Mouse (Mus musculus): ENCODE measurements around the gene Nudt1.
A peak's percentile ranks its signal among the peaks of the same experiment; 100 is the strongest.

Nudt1 gene

DNA sequence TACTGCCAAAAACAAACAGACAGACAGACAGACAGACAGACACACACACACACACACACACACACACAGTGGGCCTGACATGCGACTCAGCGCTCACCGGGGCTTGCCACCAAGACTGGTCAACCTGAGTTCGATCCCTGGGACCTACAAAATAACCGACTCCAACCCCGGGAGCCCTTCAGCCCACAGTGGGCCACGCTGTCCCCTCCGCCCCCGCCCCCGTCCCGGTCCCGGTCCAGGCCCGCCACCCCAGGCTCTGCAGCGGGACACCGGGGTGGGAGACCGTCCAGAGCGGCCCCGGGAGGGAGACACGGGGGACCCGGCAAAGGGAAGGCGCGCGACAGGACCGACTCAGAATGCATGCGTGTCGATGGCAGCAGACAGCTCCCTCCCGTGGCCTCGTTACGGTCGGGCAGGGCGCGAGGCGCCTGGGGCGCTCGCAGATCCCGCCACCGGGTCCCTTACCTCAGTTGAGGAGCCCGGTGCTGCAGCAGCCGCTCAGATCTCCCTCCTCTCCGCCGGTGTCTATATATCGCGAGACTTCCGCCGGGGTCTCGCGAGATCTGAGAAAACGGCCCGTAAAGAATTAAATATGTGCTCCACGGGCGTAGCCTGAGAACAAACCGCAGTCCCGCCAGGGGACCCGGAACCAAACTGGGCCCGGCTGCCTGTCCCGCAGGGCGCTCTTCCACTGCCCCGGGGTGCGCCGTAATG lies at the start of gene Nudt1, which contains the start of gene Mad1l1:
Gene Nudt1, plus strand, starts transcription at position 615 of the 714 bp plus-strand sequence.
Gene Mad1l1, minus strand, starts transcription at position 511 of the 714 bp plus-strand sequence.
- DNase-seq (ENCODE audit: low spot score in 2 of 2) = peak; percentile 87 to 90

DNA sequence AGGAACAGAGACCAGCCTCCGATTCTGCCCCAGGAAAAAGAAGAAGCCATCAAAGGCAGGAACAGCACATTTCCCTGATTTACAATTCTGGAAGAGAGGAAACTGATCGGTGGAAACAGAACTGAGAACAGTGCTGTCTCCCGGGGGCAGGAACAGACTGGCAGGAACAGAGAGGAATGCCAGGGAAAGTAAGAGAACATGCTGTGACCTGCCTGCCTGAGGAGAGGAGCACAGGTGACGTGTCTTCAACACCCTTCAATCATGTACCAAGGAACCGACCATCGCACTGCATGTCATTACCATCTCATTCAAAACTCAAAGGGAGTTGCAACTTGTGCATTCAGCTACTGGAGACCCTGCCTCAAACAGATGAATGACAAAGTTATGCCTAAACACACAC lies 44.7 kb upstream of the Nudt1 start:
- no peak for DNase-seq (ENCODE audit: low spot score in 2 of 2)

DNA sequence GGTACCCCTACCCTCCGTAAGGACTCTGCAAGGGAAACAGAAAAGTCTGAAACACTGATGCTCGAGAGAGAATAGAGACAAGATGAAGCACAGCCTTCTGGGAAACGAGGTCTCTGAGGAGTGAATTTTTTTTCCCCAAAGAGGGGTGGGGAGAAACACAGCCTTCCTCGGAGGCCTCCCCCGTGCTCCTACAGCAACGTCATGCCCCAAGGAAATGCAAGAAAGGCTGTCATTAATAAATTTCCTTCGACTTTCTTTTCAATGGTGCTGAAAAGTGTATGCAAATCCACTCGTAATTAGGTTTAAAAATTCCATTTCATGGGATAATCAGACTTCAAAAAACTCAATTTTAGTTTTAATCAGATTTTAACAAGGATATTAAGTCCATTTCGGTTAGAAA lies 41.3 kb upstream of the Nudt1 start:
- no peak for DNase-seq (ENCODE audit: low spot score in 2 of 2)

DNA sequence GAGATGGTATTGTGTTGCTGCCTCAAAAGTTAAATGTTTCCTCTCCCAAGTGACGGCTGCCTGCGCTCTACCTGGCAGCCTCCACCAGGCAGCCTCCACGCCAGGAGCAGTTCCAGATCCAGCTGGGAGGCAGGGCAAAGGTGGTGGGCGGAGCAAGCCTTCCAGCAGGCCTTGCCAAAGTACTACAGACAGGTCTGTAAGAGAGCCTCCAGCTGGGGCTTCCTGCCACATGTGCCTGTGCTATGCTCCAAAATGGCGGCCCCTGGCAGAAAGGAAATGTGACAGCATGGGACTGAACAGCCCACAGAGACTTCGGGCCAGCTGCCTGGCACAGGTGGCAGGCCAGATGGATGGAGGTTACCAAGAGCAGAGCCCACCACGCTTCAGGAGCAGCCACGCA lies 39.1 kb upstream of the Nudt1 start:
- no peak for DNase-seq (ENCODE audit: low spot score in 2 of 2)

DNA sequence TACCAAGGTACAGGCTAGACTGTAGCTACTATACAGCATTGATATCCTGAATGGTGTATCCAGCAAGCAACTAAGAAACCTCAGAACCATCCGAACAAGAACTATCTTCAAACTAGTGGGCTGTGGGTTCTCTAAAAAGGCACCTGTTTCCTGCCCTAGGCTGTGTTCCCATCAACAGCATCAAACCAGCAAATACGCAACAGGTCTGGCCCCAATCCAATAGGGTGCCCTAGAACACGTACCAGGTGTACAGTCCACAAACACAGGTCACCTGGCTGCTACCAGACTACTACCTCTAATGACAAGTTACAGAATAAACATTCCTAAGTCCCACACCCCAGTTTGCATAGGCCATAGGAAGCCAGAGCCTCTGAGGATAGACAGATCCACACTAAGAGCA lies 38.6 kb upstream of the Nudt1 start:
- DNase-seq (ENCODE audit: low spot score in 2 of 2) = no peak

DNA sequence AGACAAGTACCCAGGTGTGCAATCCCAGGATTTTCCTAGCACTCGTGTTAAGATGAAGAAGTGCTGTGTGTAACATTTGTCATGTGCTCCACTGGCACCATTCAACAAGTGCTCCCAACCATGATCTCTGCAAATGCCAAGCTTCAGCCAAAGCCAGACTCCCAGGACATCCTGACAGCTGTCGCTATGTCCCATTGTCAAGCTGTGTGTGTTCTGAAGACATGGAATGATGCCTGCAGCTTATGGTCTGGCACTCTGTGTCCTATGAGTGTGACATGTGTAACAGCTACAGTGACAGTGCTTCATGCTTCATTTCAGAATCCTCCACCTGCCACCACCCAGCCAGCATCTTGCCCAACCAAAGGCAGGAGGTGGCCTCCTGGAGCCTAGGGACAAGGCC lies 37.4 kb upstream of the Nudt1 start:
- no peak for DNase-seq (ENCODE audit: low spot score in 2 of 2)

DNA sequence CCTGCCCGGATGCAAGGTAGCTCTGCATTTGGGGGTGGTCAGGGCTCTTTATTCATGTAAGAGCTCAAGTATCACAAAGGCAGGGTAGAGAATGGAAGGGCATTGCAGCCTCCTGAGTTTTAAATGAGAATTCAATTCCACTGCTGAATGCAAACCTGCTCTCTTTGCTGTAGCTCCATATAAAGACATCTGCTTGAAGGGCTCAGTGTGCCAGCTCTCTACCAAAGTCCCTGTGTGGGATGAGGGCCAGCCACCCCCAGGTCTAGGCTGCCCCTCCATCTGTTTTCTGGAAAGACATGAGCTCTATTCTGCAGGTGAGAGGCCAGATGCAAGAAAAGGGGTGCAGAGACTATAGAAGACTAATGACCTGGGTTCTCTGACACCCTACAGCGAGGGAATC lies 36.7 kb upstream of the Nudt1 start:
- no peak for DNase-seq (ENCODE audit: low spot score in 2 of 2)

DNA sequence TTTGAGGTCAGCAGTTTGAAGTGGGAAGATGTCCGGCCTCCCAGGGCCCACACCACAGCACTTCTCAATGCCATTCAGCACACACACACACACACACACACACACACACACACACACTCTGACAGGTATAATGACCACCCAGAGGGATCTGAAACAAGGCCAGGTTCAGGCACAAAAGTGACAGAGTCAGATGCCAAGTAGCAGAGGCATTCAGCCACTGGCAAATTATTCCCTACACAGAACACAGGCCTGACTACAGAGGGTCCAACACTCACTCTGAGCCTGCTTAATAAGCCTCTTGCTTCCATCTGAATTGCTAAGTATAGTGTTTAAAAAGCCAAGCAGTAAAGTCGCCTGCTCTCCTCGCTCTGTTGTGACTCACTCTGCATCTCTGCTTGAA lies 33.2 kb upstream of the Nudt1 start:
- DNase-seq (ENCODE audit: low spot score in 2 of 2) = peak in 1 of 2 experiments; percentile 12

DNA sequence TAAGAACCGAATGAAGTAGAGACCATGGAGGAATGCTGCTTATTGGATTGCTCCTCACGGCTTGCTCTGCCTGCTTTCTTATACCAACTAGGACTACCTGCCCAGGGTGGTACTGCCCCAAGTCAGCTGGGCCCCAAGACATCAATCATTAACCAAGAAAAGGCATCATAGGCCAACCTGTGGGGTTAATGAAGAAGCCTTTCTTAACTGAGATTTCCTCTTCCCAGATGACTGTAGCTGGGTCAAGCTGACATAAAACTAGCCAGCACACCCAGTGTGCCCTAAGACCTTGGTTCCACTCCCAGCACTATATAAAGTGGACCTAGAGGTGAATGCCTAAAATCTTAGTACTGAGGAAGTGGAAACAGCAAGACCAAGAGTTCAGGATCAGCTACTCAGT lies 32.3 kb upstream of the Nudt1 start:
- DNase-seq (ENCODE audit: low spot score in 2 of 2) = no peak

DNA sequence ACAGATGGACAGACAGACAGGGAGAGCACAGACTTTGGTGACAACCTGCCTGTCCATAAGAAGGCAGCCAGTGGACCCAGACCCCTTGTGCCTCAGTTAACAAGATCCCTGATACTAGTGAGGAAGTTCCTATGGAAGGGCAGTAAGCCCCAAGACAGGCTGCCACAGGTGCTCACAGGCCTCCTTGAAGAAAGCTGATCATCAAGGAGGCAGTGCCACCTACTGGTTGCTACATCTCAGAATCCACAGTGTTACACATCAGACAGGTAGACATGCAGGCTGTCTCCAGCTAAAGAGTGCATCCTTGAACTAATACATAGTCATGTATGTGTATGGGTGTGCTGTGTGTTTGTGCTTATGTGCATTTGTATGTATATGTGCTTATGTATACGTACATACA lies 29.3 kb upstream of the Nudt1 start:
- DNase-seq (ENCODE audit: low spot score in 2 of 2) = peak; percentile 29 to 63

DNA sequence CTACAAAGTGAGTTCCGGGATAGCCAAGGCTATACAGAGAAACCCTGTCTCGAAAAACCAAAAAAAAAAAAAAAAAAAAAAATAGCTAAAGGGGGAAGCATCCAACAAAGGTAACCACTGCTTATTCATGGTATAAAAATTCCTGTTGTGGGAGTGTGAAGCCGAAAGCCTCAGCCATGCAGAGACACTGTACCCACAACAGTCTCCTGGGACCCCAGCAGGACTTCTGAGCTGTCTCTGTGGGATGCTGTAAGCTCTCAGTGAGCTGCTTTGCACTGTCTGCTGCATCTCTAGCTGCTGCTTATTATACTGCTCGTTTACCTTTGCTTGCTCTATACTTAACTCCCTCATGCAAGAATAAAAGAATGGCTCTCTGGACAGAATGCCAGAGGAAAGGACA lies 23.2 kb upstream of the Nudt1 start:
- no peak for DNase-seq (ENCODE audit: low spot score in 2 of 2)

DNA sequence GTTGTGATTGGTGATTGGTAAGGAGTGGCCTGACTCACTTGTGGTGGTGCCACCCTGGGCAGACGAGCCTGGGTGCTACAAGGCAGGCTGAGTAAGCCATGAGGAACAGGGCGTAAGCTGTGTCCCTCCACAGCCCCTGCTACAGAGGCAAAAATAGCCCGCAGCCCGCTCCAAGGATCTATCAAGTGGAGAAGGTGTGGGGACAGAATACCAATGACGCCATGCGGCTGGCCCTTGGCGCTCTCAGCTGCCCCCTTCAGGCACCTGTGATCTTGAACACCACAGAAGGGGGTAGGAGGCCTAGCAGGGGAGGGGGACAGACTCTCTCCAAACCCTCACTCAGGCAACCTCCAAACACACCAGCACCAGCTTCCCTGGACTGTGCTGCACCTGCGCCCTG lies 15.4 kb upstream of the Nudt1 start:
- DNase-seq (ENCODE audit: low spot score in 2 of 2) = no peak

DNA sequence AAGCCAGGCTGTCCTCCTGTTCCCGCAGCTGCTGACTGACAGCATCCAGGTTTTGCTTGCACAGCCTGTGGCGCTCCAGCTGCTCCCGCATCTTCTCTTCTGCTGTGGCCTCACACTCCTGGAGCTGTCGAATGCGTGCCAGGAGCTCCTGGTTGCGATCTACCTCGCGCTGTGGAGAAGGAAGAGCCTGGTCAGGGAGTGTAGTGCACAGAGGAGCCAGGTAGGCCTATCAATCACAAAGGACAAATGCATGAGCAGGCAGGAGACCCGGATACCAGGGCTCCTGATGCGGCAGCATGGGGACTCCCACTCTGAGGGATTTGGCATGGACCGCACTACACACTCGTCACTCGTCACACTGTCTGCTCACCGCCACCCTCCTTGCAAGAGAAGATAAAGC lies 13.9 kb upstream of the Nudt1 start:
- no peak for DNase-seq (ENCODE audit: low spot score in 2 of 2)

DNA sequence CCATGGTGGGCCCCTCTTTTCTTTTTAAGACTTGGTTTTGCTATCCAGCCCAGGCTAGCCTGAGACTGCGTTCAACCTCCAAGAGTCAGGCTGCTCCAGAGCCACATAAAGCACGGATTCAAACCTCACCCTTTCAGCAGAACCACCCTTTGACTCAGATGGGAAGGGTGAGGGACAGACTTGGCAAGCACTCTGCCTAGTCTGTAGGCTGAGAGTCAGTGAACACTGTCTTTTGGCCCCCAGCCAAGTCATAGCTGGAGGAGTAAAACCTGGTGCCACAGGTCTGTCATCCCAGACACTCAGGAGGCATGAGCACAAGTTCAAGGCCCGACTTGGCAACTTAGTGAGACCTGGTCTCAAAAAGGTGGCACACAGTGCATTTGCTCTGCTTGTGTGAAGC lies 4.7 kb upstream of the Nudt1 start:
- no peak for DNase-seq (ENCODE audit: low spot score in 2 of 2)

DNA sequence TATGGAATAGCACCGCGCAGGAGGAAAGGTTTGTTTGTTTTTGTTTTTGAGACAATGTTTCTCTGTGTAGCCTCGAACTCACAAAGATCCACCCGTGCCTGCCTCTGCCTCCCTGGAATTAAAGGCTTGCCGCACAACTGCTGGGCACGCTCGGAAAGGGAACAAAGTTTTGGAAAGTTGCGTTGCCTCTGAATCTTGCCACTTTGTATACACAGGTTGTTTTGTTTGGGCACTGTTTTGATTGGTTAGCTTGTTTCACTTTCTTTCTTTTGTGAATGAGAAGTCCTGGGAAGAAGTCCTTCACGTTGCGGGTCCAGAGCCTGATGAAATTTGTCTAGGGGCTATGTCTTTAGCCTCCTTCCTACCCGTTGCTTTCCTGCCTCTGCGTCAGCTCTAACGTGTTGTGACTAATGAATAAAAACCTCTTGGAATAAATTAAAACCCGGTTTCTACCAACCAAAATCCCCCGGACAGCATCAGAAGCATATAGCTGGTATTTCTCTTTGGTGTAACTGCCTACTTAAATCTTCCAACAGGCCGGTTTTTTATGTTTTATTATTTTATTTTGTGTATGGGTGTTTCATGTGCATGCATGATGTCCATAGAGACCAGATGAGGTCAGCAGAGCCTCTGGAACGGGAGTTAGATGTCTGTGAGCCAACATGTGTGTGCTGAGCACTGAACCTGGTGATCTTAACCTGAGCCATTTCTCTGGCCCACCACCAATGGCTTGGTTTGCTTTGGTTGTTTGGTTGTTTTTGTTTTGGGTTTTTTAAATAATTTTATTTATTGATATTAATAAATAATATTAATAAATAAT lies 510 bp downstream of the Nudt1 start:
- no peak for DNase-seq (ENCODE audit: low spot score in 2 of 2)

DNA sequence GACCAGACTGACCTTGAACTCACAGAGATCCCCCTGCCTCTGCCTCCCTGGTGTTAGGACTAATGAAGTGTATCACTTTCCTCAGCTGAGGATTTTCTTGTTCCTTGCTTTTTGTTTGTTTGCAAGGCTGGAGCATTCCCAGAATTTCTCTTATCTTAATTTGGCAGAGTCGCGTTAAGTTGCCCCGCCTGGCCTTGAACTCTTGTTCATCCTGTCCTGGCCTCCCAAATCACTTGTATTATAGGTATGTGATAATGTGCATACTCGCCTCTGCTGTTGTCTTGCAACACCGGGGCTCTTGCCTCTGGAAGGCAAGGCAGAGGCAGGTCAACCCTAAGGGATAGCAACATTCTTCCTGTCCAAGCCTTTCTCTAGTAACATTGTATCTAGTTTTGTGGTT lies 2.6 kb downstream of the Nudt1 start:
- DNase-seq (ENCODE audit: low spot score in 2 of 2) = no peak

DNA sequence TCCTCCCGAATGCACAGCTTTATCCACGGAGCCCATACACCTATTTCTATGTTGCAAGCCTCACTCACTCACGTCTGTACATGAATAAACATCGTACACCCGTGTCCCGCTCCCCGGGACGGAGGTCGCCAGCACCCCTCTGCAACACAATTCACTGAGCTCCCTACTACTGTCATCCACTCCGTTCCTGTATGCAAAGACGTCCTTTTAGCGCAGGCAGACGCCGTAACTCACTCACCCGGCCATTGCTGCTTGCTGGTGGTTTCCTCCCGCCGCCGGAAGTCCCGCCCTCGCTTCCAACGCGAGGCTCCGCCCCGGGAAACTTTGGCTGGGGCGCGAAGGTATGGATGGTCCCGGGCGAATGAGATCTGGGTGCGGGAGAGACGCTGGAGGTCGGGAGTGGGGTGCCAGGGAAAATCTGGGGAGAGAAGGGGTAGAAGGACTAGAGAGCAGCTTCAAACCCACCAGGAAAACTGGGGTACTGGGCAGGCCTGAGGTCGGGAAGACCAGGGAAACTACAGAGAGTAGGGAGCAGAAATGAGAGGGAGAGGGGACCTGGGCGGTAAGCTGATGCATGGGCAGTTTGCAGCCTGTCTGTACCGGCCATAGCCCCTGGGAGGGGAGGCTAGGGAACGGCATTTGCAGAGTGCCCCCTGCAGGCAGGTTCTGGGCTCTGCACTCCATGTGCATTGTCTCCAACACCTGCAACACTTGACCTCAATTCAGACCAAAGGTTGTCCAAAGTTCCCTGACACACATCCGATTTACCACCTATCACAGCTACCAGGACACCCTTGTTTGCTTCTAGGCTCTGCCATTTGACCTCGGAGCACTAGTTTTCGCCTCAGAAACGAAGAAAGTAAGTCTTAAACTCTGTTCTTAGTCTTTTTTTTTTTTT lies 10.4 kb downstream of the Nudt1 start, which contains the start of gene Mrm2:
Gene Mrm2, minus strand, starts transcription at position 284 of the 898 bp plus-strand sequence.
- peak; percentile 45 to 77 for DNase-seq (ENCODE audit: low spot score in 2 of 2)

DNA sequence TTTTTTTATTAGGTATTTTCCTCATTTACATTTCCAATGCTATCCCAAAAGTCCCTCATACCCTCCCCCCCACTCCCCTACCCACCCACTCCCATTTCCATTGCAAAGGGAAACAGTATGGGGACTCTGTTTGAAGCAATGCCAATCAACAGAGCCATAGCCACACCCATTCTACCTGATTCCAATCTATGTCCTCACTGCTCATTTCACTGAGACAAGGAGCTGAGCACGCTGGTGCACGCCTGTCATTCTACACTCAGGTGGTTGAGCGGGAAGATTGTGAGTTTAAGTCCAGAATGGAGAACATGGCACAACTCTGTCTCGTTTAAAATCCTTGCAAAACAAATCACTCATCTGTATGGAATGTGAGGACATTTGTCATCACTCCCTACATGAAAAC lies 11.1 kb downstream of the Nudt1 start:
- no peak for DNase-seq (ENCODE audit: low spot score in 2 of 2)

DNA sequence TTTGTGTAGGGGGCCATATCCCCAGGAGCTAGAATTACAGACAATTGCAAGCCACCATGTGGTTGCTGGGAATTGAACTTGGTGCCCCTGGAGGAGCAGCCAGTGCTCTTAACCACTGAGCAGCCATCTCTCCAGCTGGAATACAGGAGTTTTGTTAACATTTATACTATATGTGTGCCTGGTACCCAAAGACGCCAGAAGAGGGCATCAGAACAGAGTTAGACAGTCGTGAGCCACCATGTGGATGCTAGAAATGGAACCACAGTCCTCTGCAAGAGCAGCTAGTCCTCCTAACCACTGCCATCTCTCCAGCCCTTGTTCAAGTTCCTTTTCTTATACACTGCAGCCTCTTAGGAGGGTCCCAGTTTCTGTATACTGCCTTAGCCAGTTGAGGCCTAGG lies 12.2 kb downstream of the Nudt1 start:
- no peak for DNase-seq (ENCODE audit: low spot score in 2 of 2)

DNA sequence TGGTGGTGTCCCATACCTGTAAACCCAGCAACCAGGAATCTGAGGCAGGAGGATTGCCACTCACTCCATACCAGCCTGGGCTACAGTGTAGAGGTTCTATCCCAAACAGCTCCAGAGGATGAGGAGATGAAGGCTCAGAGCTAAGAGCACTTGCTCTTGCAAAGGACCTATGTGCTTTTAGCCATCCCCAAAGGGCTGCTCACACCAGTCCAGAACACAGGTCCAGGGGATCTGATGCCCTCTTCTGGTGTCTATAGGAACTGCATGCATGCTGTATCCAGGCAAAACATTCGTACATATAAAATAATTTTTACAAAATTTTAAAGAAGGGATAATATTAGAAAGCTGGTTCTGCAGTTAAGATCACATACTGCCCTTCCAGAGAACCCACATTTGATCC lies 15.2 kb downstream of the Nudt1 start:
- DNase-seq (ENCODE audit: low spot score in 2 of 2) = no peak

DNA sequence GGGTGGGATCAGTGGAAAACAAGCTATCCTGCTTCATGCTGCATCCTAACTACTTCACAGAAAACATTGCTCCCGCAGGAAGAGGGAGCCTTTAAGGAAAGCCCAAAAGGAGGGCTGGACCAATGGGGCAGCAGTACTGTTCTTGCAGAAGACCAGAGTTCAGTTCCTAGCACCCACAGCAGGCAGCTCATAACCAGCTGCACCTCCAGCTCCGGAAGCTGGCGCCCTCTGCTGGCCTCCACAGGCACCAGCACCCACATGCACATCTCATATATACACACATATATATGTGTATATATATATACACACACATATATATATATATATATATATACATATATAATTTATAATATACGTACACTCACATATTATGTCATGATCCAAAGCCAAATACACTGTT lies 17.3 kb downstream of the Nudt1 start:
- DNase-seq (ENCODE audit: low spot score in 2 of 2) = no peak

DNA sequence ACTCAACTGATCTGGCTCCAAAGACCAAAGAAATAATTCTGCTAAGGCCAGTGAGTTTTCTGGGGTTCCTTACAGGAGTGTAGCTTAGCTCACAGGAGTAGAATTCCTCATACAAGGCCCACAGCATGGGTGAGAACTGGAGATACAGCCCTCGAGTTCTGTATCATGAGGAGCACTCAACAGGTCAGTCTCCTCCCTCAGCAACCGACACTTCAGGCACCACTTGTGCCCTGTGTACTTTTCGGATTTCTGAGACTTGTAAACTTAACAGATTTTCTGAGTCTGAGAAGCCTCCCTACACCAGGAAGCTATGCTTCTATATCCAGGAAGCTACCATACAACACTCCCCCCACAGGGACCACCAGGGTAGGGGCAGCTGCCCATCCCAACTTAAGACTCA lies 18.4 kb downstream of the Nudt1 start:
- no peak for DNase-seq (ENCODE audit: low spot score in 2 of 2)

All from frontal cortex, postnatal 10 days (tissue).